Mouse (Mus musculus): ENCODE measurements around the gene Zfp712.
A peak's percentile ranks its signal among the peaks of the same experiment; 100 is the strongest.

The Zfp712 gene

DNA sequence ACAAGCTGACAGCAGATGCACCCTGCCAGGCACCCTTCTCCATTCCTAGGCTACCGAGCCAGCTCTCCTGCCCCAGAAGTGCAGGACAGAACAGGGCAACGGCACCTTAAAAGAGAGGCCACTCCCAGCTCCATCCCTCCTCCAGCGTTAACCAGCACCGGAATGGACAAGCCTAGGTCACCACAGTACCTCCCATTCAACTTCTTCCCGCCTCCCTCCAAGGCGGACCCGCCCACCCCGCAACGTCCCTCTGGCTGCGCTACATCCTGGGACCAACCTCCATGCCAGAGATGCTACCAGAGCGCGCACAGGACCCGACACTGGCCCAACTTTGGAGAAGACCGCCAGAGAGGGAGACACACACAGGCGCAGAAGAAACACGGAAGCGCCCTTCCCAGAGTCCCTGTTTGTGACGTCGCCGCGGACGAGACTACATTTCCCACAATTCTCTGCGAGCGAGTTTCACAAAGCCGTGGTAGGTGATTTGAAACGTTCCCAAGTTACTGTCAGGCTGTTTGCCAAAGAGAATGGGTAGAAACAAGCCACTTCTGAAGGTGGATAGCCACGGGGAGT, at the start of gene Zfp712:
Zfp712 (minus strand) TSS at position 385 of the 573 bp plus-strand sequence.
- DNase-seq (ENCODE audit: low spot score): peak; percentile 83

DNA sequence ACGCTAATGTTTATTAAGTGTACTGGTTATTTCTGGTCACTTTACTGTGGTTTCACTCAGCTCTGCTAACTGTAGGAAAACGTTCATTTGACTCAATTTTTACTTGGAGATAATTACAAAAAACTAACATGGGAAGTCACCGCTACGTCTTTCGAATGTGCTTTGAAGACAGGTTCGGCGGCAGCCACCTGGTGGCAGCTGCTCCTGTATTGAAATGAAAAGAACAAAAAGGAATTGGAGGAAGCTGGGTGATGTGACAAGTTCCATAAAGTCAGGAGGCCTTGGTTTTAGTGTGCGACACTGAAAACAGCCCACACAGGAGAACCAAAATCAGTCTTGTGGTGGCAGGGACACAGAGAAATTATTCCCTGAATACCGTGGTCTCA, 47.8 kb upstream of the Zfp712 start:
- DNase-seq (ENCODE audit: low spot score): peak; percentile 28

DNA sequence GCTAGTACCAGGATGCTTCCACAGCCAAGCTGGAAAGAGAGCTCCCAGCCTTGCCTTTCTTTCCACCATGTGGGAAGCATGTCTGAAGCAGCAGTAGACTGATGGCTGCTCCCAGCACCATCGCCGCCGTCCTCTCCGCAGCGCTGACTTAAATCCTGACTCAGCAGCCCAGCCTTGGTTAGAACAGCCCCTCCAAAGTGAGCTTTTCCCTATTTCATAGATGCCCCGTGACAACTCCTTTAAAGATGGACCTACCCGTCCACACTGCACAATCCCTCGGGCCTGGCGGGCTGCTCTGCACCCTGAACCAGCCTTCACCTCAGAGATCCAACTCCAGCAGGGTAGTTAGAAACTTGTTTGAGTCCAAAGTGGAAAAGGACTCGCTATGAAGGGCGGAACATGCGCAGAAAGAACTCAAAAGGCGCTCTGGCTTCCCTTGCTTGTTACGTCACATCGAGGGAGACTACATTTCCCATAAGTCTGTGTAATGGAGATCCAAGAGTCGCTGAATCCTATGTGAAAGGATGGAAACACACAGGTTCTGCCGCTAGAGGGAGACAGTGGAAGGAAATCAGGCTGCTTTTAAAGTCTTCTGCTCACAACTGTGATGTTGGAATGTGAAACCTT, 47.3 kb upstream of the Zfp712 start, which contains the start of gene Gm28557:
Gm28557 (minus strand) TSS at position 411 of the 627 bp plus-strand sequence.
- peak; percentile 74 for DNase-seq (ENCODE audit: low spot score)

DNA sequence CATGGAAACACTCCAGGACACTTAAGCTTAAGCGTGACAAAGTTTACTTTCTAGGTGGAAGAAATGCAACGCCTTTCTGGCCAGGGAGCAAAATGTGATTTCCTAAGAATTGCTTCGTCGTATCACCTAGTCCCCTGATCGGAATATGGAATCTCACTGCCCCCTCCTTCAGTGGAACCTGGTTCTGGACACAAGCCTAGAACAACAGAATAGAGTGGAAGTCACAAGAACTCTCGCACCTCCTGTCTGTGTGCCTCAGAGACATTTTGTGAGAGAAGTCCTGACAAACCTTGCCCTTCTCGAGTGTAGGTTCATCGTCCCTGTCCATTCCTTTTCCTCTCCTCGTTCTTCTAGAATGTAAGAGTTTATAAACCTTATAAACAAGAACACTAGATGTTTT, 46.7 kb upstream of the Zfp712 start:
- DNase-seq (ENCODE audit: low spot score): no peak

DNA sequence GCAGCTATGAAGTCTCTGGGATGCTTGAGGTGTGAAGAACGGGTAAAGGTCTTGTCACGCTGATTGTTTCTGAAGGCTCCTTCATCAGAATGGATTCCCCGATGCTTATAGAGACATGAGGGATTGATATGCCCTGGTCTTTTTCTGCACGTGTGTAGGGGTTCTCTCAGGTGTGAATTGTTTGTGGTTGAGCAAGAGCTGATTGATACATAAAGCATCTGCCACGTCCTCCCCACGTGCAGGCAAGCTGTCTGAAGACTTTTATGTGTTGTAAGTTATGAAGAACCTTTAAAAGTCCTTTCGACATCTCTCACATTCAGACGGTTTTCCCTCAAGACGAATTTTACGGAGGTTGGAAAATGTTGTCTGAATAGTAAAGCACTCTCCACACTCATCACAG, 36.9 kb upstream of the Zfp712 start, which contains the start of gene Zfp708:
Zfp708 (minus strand) TSS at position 101 of the 400 bp plus-strand sequence.
- DNase-seq (ENCODE audit: low spot score): no peak

DNA sequence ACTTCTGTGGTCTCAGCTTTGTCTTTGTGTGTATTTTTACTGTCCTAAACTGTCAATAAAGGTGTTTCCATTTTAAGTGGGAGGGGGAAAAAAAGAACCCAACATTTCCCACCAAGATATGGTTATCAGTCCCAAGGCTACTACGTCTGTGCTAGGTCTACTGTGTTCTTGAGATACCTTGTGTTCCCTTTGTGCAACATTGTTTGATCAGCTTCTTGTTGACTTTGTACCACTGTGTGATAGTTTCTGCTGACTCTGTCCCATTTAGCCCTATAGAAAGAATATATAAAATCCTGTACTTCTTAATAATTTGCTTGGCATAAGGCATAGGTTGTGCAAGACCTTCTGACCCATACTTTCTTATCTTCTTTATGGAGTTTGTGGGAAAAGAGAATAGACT, 29.2 kb upstream of the Zfp712 start:
- no peak for DNase-seq (ENCODE audit: low spot score)

DNA sequence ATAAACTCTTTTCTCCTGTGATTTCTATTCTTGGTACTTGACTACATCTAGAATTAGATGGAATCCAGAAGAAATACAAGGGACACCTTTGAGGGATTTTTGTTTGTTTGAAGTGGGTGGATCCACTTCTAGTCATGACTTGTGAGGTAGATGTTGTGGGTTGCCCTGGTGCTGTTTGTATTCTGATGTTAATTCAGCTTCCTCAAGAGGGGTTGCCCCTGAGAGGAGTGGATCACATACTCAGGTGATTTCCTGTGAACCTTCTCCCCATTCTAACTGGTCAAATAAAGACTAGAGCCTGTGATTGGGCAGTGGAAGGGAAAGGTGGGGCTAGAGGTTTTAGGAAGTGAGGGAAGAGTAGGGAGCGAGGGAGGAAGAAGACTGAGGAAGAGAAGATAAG, 21.0 kb upstream of the Zfp712 start:
- no peak for DNase-seq (ENCODE audit: low spot score)

DNA sequence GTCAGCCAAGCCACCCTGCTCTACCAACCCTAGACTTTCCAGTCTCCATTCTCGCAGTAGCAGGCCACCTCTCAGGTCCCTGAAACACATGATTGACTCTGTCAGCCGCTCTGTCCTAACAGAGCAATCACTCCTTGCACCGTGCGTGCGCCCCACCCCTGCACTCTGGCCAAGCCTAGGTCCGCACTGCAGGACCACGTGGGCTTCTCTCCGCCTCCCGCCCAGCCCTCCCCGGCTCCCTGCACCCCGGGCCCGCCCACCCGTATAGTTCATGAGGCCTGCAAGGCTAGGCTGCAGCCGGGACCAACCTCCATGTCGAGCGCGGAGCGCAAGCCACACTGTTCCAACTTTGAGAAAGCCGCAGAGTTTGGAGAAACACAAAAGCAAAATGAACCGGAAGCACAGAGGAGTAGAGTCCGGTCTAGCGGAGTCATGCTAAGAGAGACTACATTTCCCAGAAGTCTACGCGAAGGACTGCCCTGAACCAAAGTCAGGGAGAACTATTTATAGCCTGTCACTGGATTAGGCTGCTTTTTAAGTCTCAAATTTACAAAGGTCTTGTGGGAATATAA, 20.3 kb upstream of the Zfp712 start:
- DNase-seq (ENCODE audit: low spot score): peak; percentile 74

DNA sequence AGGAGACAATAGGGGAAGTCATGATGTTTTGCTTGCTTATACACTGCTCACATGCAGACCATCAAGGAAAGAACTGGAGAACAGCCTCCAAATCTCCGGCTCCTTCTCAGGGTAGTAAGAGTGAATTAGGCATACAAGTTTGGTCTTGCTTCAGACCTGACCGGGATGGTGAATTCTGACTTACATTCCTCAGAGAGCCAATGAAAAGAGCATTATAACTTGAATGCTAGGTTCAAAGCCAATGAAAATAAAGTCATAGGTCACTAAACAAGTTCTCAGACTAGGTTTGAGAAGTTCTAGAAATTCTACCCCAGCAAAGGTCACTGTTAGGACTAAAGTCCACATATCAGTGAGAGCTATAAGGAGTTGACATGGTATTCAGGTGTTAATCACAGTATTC, 16.3 kb upstream of the Zfp712 start:
- DNase-seq (ENCODE audit: low spot score): no peak

DNA sequence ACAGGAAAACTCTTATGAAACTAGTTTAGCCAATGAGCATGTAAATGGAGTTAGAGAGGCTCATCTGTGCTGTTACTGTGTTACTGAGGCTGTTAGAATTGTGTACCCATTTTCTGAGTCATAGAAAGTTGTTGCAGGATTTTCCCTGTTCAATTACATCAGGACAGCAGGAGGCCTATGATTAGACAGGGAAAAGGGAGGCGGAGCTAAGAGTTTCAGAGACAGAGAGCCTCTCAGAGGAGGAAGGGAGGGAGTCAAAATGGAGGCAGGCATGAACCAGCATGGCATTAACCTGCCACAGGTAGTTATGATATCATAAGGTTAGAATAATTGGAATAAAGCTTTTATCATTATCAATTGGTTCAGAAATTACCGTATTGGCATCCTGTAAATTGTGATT, 11.8 kb upstream of the Zfp712 start:
- DNase-seq (ENCODE audit: low spot score): no peak

DNA sequence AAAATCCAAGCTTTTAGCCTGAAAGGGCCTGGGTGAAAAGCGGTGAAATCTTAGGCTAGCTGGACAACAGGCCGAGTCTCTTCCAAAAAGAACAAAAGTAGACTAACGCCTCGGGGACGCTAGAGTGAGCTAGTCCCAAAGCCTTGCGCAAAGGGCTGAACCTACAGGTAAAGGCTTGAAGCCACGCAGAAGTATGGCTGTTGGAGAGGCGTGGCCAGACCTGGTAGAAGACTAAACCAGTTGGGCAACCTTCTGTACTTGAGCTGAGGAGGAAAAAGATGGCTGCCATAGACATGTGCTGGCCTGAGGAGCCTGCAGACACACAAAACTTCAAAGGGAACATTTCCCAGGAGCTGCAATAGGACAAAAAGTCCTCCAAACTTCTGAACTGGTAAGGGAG, 4.4 kb upstream of the Zfp712 start:
- no peak for DNase-seq (ENCODE audit: low spot score)

DNA sequence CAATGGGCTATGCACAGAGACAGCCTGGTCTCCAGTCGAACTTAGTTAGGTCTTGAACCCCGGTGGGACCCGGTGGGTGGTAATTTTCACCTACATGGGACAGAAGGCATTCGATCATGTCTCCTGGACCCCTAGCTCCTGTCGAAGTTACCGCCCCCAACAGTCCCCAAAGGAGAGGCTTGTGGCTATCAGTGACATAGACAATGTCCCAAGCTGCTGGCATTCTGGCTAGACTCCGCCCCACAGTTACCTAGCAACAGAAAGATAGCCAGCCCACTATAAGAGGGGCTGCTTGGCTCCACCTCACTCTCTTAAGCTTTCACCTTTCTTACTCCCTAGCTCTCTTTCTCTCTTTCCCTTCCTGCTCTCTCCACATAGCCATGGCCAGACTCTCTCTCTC, 1.5 kb upstream of the Zfp712 start:
- DNase-seq (ENCODE audit: low spot score): no peak

DNA sequence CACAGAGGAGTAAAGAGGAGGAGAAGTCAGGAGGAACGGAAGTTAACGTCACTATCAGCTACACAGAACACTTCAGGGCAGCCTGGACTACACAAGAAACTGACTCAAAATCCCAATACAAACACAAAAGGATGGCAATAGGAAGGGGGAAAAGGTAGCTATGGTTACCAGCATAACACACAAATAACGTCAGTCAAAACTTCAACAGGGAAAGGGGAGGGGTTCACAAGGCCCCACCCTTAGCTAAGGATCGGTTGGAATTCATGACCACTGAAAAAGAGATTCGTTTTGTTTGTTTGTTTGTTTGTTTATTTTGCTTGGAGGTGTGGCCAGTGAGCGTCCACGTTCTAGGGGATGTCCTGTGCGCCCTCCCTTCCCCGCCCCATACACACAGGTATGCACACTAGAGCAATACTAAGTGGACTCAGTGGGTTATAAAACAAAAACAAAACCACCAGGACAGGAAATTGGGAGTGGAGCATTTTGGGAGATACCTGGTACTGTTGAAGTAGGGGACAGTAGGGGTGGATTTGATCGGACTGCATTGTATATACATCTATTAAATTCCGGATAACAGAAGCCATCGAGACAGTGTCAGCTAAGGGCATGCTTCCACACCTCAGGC, 697 bp downstream of the Zfp712 start:
- DNase-seq (ENCODE audit: low spot score): no peak

Measured in ovary, postnatal 36 days (tissue).